Mouse (Mus musculus) neural tube, embryonic 13.5 days (tissue): Measurements from ENCODE around the gene Tmem132c. TPM values are rescaled to one million over a fixed set of nuclear protein-coding genes. Genes with fewer than 3 reads are reported as not detected.

ENCODE experiments used
- ATAC-seq: fragments of 200-750 bp; cut with Nextera tagmentation; 2 replicates; pipeline ENCODE4 v1.8.0; 2017; ENCODE audit warnings: low read depth, mild to moderate bottlenecking, moderate TSS enrichment, moderate library complexity
- H3K27ac ChIP-seq: fragments of 300-500 bp; sonication (generic); replicated peaks from 2 replicates; pipeline ENCODE4 v1.5.1; 2015; ENCODE audit warnings: moderate library complexity, mild to moderate bottlenecking, inconsistent platforms
- H3K27me3 ChIP-seq: fragments of 300-500 bp; sonication (generic); 2 replicates; pipeline ENCODE4 v1.6.1; 2015; ENCODE audit warnings: mild to moderate bottlenecking, inconsistent platforms
- H3K36me3 ChIP-seq: fragments of 300-500 bp; sonication (generic); 2 replicates; pipeline ENCODE4 v1.6.1; 2015; ENCODE audit warnings: mild to moderate bottlenecking, inconsistent platforms
- H3K4me1 ChIP-seq: fragments of 300-500 bp; sonication (generic); replicated peaks from 2 replicates; pipeline ENCODE4 v1.6.1; 2015; ENCODE audit warnings: inconsistent platforms
- H3K4me2 ChIP-seq: fragments of 300-500 bp; sonication (generic); 2 replicates; pipeline ENCODE4 v1.6.1; 2015; ENCODE audit warnings: inconsistent platforms, mild to moderate bottlenecking, moderate library complexity
- H3K4me3 ChIP-seq: fragments of 300-500 bp; sonication (generic); 2 replicates; pipeline ENCODE4 v1.5.1; 2015; ENCODE audit warnings: mild to moderate bottlenecking, inconsistent platforms
- H3K9ac ChIP-seq: fragments of 300-500 bp; sonication (generic); 2 replicates; pipeline ENCODE4 v1.6.1; 2015; ENCODE audit warnings: moderate library complexity, mild to moderate bottlenecking, inconsistent platforms
- H3K9me3 ChIP-seq: fragments of 300-500 bp; sonication (generic); 2 replicates; pipeline ENCODE4 v1.6.1; 2016; ENCODE audit warnings: inconsistent platforms
- WGBS: fragments of 180-500 bp; shearing (Covaris S2); methylation state at CpG from one replicate; pipeline ENCODE4 v1.1.7; 2015; 5-methylcytosine and 5-hydroxymethylcytosine counted together
- polyA plus RNA-seq: library from polyadenylated mRNA; unstranded; fragments of >200 nt; fragmentation: Nextera tagmentation; extraction: Ambion mirVana; gene quantifications from 2 replicates; pipeline ENCODE4 v1.2.1, GENCODE M21; 2015

The Tmem132c gene
- polyA plus RNA-seq, 1 experiment from 2014 or later = 13.5 TPM

DNA sequence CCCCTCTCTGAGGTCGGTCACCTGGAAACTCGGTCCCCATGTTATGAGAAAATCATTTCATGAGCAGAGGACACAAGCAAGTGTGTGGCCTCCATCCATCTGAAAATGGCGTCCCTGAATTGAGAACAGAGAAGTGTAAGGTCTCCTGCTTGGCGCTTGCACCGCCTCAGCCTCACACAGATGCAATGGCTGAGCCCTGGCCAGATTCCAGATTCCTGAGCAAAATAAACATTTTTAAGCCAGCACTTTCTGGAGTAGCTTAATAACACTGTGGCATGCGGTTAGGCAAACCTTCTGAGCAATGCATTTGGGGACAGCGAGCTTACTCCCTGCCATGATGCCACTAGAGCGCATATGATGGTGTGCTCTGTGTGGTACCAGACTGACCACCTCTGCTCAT is 48.1 kb downstream of the Tmem132c start:
- no peak overlapping the region; the same call in 1 of the 2 replicates for H3K27ac ChIP-seq
- no peak overlapping the region for H3K4me2 ChIP-seq
- no peak for ATAC-seq
- WGBS = 95% methylated on average over 8 of the region's 8 CpGs
- H3K9ac ChIP-seq = no peak overlapping the region
- H3K9me3 ChIP-seq = no peaks in the 10 kb centered on the region
- H3K36me3 ChIP-seq = no peaks in the 10 kb centered on the region
- no peaks in the 10 kb centered on the region for H3K27me3 ChIP-seq
- peaks cover 28% of the 10 kb centered on the region for H3K4me1 ChIP-seq
- H3K4me3 ChIP-seq = no peak overlapping the region

DNA sequence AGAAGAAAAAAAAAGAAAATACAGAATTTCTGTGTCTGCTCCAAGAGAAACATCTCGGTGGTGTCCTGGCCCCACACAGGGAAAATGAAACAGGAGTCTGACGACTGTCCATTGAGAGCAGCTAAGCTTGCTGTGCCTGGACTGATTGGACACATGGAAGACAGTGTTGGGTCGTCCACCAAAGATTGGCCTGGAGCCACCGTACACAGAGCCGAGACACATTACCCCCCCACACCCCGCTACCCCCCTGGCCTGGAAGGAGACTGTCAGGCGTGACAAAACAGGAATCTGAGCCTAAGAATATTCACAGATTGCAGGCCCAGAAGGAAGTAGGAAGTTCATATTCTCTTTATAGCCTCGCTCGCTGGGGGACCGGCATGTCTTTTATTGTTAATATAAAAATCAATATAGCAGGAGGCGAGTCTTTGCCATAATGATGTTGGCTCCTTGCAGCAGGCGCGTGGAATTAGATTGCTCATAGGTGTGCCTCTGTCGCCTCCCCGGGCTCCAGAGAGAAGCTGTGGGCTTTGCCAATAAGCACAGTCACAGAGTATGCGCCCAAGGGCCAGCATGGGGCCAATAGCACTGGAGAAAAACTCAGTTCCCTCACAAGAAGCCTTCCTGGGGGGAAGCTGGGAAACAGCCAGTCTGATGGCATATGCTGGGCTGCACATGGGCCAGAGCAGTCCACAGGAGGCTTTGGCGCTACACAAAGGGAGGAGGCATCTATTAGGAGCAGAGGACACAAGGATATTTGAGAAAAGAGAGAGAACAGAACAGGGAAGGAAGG is 49.0 kb downstream of the Tmem132c start:
- H3K4me3 ChIP-seq = no peak overlapping the region
- H3K27ac ChIP-seq = peak overlapping the region; percentile 83
- H3K36me3 ChIP-seq = no peaks in the 10 kb centered on the region
- no peak overlapping the region for H3K9ac ChIP-seq
- peaks cover 31% of the 10 kb centered on the region for H3K4me1 ChIP-seq
- H3K27me3 ChIP-seq = no peaks in the 10 kb centered on the region
- no peaks in the 10 kb centered on the region for H3K9me3 ChIP-seq
- peak overlapping the region; percentile 15; the same call in 1 of the 2 replicates for H3K4me2 ChIP-seq
- 32% methylated on average over 17 of the region's 17 CpGs for WGBS
- peak; percentile 81 for ATAC-seq

DNA sequence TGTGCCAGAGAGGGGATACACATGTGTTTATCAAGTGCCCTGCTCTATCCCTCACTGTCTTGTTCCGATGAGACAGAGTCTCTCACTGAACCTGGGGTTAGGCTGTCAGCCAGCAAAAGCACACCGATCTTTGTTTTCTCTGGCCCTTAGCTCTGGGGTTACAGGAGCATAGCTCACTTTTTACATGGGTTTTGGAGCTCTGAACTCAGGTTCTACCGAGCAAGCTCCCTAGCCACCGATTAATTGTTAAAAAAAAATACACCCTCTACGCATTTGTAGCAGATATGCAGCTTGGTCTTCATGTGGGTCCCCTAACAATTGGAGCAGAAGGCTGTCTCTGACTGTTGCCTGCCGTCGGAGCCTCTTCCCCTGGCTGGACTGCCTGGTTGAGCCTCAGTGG is 50.0 kb downstream of the Tmem132c start:
- no peak overlapping the region for H3K9ac ChIP-seq
- ATAC-seq = no peak
- H3K4me2 ChIP-seq = no peak overlapping the region
- H3K9me3 ChIP-seq = no peaks in the 10 kb centered on the region
- WGBS = 78% methylated on average over 7 of the region's 7 CpGs
- no peaks in the 10 kb centered on the region for H3K27me3 ChIP-seq
- H3K4me3 ChIP-seq = no peak overlapping the region
- H3K36me3 ChIP-seq = no peaks in the 10 kb centered on the region
- H3K27ac ChIP-seq = peak overlapping the region; percentile 83
- peaks cover 26% of the 10 kb centered on the region for H3K4me1 ChIP-seq

DNA sequence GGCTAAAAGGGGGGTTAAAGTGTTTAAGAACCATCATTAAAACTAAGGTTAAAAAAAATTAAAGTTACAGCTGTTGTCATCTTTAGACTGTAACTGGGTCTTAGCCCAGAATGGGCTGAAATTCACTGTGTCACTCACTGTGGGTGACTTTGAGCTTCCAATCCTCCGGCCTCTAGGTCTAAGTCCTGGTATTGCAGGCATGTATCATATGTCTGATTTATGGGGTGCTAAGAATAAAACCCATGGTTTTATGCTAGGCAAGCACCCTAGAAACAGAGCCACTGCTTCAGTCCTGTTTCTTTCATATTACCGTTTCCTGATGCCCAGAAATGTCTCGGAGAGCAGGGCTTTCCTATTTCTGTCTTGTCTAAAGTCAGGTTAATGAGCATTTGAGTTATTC is 52.1 kb downstream of the Tmem132c start:
- Histone ChIP-seq H3K27ac (no peak overlapping the region), H3K9me3 (no peaks in the 10 kb centered on the region), H3K4me1 (peaks cover 39% of the 10 kb centered on the region), H3K4me3 (no peak overlapping the region), H3K36me3 (no peaks in the 10 kb centered on the region), H3K9ac (no peak overlapping the region), H3K27me3 (no peaks in the 10 kb centered on the region), H3K4me2 (no peak overlapping the region)
- no peak for ATAC-seq
- WGBS = 72% methylated on average over 3 of the region's 3 CpGs

DNA sequence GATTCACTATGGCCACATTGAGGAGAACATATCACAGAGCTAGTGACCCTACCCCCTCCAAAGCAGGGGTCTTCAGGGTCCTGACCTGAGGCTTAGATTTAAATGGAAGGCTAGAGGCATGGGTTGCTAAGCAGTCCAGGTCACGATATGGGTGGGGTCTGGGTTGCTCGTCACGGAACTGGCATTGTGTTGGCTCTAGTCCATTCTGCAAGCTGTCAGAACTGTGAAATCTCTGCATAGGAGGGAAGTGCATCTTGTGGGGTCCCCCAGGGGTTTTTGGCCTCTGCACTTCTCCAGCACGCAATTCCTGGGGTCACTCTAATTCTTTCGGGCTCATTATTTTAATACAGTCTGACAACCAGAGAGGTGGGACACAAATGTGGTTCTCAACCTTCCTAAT is 55.9 kb downstream of the Tmem132c start:
- Histone ChIP-seq H3K9ac (no peak overlapping the region), H3K36me3 (no peaks in the 10 kb centered on the region), H3K27me3 (no peaks in the 10 kb centered on the region), H3K4me3 (no peak overlapping the region), H3K27ac (no peak overlapping the region), H3K4me2 (no peak overlapping the region), H3K9me3 (no peaks in the 10 kb centered on the region), H3K4me1 (peaks cover 45% of the 10 kb centered on the region)
- whole genome bisulfite sequencing = 15% methylated on average over 5 of the region's 5 CpGs
- no peak for ATAC-seq

DNA sequence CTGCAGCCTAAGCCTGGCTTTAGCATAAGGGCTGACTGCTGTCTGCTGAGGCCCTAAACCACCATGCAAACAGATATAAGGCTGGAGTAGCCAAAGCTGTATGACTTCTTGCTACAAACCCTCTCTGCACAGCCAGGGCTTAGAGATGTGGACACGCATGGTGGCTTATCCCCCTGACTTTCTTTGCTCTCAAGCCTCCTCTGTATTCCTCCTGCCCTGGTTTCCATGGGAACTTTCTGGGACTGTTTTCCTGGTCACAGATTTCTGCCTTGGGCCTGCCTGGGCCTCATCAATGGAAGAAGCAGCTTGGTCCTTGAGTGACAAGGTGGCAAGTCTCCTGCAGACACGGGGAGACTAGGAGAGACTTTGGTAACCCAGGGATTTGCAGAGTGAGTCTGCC is 56.5 kb downstream of the Tmem132c start:
- Histone ChIP-seq H3K4me1 (peaks cover 45% of the 10 kb centered on the region), H3K9ac (no peak overlapping the region), H3K36me3 (no peaks in the 10 kb centered on the region), H3K9me3 (no peaks in the 10 kb centered on the region), H3K4me3 (no peak overlapping the region), H3K27ac (no peak overlapping the region), H3K27me3 (no peaks in the 10 kb centered on the region), H3K4me2 (no peak overlapping the region)
- WGBS = 26% methylated on average over 2 of the region's 2 CpGs
- no peak for ATAC-seq

DNA sequence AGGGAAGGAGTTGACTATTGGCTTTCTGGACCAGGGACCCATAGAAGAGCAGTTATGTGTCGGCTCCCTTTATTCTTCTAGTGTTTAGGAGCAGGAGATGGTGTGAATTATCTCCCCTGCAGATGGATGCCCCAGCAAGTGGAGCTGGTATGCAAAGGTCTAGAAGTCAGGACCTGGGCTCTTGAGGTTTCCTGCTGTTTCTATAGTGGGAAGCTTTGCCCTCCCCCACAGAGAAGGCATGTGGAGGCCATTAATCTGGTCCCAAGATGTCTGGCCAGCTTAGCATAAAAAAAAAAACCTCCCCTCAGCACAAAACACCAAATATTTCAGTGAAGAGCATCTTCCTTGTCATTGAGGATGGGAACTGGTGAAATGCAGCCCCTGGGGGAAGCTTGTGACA is 57.4 kb downstream of the Tmem132c start:
- Histone ChIP-seq H3K27ac (no peak overlapping the region), H3K4me1 (peaks cover 45% of the 10 kb centered on the region), H3K36me3 (no peaks in the 10 kb centered on the region), H3K4me3 (no peak overlapping the region), H3K4me2 (no peak overlapping the region), H3K9ac (no peak overlapping the region), H3K9me3 (no peaks in the 10 kb centered on the region), H3K27me3 (no peaks in the 10 kb centered on the region)
- 16% methylated on average over 1 of the region's 1 CpGs for WGBS
- no peak for ATAC-seq

DNA sequence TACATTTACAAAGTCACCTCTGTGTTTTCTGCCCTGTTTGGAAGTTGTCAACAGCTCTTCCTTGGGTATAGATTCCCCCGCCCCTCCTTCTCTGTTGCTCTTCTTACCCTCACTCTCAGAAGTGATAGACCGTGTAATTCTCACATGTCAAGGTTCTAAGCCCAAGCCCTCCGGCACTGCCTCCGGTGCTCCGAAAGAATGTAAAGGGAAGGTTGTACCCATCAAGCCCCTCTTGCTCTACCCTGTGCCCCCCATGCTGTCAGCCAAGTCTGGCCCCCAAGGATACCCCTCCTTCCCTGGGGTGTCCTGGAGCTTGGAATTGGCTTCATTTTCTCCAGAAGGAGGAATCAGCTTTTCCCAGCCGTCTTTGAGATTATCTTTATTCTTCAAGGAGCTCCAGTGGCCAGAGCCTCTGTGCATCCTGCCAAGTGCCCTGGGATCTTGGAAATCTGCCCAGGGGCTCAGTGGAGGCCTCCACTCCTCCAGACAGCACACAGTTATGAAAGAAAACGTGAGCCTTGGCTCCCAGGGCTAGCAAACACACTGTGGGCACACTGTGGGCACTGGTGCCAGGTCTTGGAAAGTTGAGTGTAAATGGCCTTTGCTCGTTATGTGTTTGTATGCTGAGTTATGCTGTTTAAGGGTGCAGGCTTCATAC is 59.1 kb downstream of the Tmem132c start:
- WGBS = 35% methylated on average over 8 of the region's 8 CpGs
- peak; percentile 33; the same call in 1 of the 2 replicates for ATAC-seq
- H3K27me3 ChIP-seq = no peaks in the 10 kb centered on the region
- H3K9ac ChIP-seq = no peak overlapping the region
- no peaks in the 10 kb centered on the region for H3K36me3 ChIP-seq
- no peak overlapping the region for H3K4me3 ChIP-seq
- peaks cover 43% of the 10 kb centered on the region for H3K4me1 ChIP-seq
- no peak overlapping the region for H3K4me2 ChIP-seq
- peak overlapping the region; percentile 73 for H3K27ac ChIP-seq
- no peaks in the 10 kb centered on the region for H3K9me3 ChIP-seq

DNA sequence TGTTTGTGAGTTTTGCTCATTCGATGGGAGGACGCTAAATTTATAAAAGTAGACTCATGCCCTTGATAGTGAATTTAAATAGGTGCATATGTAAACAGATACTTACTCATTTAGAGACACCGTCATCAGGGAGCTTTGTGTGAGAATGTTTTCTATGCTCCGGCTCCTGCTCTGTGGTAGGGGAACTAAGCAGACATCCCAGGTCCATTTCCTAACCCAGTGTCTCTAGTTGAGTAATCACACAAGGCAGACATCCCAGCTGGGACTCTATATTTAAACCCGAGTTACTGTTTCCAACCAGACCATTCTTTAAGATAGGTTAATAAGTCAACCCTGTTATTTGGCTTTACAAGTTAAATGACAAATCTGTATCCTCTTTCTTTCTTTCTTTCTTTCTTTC is 63.7 kb downstream of the Tmem132c start:
- H3K4me3 ChIP-seq = no peak overlapping the region
- H3K4me1 ChIP-seq = peaks cover 11% of the 10 kb centered on the region
- no peak for ATAC-seq
- no peaks in the 10 kb centered on the region for H3K36me3 ChIP-seq
- H3K27me3 ChIP-seq = no peaks in the 10 kb centered on the region
- no peak overlapping the region for H3K4me2 ChIP-seq
- no peaks in the 10 kb centered on the region for H3K9me3 ChIP-seq
- H3K9ac ChIP-seq = no peak overlapping the region
- H3K27ac ChIP-seq = no peak overlapping the region
- WGBS = 53% methylated on average over 5 of the region's 5 CpGs

DNA sequence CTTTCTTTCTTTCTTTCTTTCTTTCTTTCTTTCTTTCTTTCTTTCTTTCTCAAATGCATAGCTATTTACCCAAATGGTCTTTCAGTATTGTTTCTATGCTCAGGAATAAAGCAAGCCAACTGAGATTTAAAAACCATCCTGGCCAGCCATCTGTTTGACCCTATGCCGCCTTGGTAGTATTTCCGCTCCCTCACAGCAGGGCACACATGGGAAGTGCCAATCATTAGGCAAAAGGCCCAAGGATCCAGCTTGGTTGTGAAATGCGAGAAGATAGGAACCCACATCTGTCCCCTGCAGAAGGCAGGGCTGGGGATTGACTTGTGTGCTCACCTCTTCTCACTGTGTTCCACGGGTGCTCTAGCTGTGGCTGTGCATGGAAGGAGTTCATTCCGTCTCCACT is 64.1 kb downstream of the Tmem132c start:
- 34% methylated on average over 5 of the region's 5 CpGs for WGBS
- no peaks in the 10 kb centered on the region for H3K9me3 ChIP-seq

DNA sequence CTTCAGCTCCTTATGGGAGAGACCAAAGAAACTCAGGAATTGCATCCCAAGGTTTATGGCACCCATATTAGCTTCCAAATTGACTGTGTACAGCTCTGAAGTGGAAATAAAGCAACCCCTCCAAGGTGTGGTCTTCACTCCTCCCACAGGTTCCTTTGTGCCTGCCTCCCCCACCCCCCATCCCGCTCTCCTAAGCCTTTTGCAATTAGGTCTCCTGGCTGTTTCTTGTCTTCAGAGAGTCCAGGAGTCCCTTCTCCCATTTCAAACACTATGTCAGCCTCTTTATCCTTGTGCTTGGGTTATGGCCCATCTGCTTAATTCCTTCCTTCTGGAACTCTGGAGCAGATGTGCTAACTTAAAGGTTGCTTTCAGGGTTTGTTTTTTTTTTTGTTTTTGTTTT is 65.1 kb downstream of the Tmem132c start:
- no peaks in the 10 kb centered on the region for H3K27me3 ChIP-seq
- no peak overlapping the region for H3K4me3 ChIP-seq
- 32% methylated on average over 1 of the region's 1 CpGs for WGBS
- H3K36me3 ChIP-seq = no peaks in the 10 kb centered on the region
- no peak for ATAC-seq
- H3K4me1 ChIP-seq = peaks cover 9% of the 10 kb centered on the region
- H3K9ac ChIP-seq = no peak overlapping the region
- H3K9me3 ChIP-seq = no peaks in the 10 kb centered on the region
- H3K27ac ChIP-seq = no peak overlapping the region
- H3K4me2 ChIP-seq = no peak overlapping the region

More for the DNA sequence above, 64.1 kb downstream of the Tmem132c start:
- Histone ChIP-seq H3K4me1 (peaks cover 11% of the 10 kb centered on the region), H3K27ac (no peak overlapping the region), H3K27me3 (no peaks in the 10 kb centered on the region), H3K4me2 (no peak overlapping the region), H3K9ac (no peak overlapping the region), H3K4me3 (no peak overlapping the region), H3K36me3 (no peaks in the 10 kb centered on the region)
- no peak for ATAC-seq

DNA sequence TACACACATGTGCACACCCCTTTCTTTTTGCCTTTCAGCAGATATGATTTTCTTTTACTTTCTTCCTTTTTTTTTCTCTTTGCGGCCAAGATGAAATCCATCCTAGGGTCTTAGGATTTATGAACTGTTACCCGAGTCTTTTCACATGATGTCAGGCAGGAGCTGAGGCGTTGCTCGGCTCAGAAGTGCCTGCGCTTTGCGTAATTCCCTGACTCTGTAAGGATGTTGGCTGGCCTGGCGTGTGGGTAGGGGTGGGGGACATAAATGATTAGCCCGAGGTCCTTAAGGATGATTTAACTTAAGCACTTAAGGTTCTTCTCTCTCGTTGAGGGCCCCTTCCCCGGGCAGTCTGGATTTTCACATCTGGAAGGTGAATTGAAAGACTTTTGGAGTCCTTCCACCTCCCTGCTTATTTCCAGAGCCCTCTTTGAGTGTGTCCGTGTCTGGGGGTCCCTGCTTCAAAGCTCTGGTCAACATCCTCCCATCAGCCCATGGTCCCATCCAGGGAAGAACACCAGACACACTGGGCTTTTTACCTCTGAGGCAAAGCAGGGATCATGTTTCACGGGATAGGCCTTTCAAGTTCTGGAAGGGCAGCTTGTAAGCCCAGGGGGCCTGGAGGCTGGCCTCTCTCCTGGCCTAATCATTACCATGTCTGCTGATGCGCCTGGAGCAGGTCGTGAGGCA is 68.9 kb downstream of the Tmem132c start:
- Histone ChIP-seq H3K4me3 (no peak overlapping the region), H3K36me3 (no peaks in the 10 kb centered on the region), H3K27ac (no peak overlapping the region), H3K4me1 (peaks cover 9% of the 10 kb centered on the region; the same call in 1 of the 2 replicates), H3K9me3 (no peaks in the 10 kb centered on the region), H3K9ac (no peak overlapping the region), H3K4me2 (no peak overlapping the region), H3K27me3 (no peaks in the 10 kb centered on the region)
- 36% methylated on average over 14 of the region's 14 CpGs for WGBS
- ATAC-seq = no peak
